Mouse (Mus musculus) left cerebral cortex, postnatal 4 days (tissue): ENCODE data around the gene Npr2. TPM values are rescaled to one million over a fixed set of nuclear protein-coding genes. Genes with fewer than 3 reads are reported as not detected.

Source experiments
- DNase-seq: peaks from one replicate; pipeline ENCODE4 v3.0.0-alpha.2; 2022
- intact Hi-C: fragments of 180-260 bp; cut with DNase I; formaldehyde crosslinking; loops from one replicate; pipeline ENCODE4 v1.15.1; 2025
- total RNA-seq, 2 experiments: library from RNA; stranded (reverse); gene quantifications; 2 replicates each; pipeline ENCODE4 v1.2.3; 2021

Npr2 gene
- total RNA-seq, 2 experiments from 2014 or later: 56.5 to 65.2 TPM

GRCm38 (mm10) chr4:43620146-43620778, 11.5 kb upstream of the Npr2 start:
- DNase-seq: no peak
- intact Hi-C loops: no loop called here

- intact Hi-C loops: loop anchor here (5.0 kb wide), 1 partner anchor 233 kb away; no protein-coding TSS in a partner anchor
- DNase-seq: peak; percentile 31
Measured at GRCm38 (mm10) chr4:43629106-43629817, 2.5 kb upstream of the Npr2 start.

GRCm38 (mm10) chr4:43630030-43630581, 1.6 kb upstream of the Npr2 start:
- DNase-seq: peak; percentile 84
- intact Hi-C loops: loop anchor here (5.0 kb wide), 1 partner anchor 112 kb away; no protein-coding TSS in a partner anchor

GRCm38 (mm10) chr4:43630671-43631045, 1.1 kb upstream of the Npr2 start:
- DNase-seq: no peak
- intact Hi-C loops: loop anchor here (5.0 kb wide), 1 partner anchor 112 kb away; no protein-coding TSS in a partner anchor

GRCm38 (mm10) chr4:43631956-43632920, 503 bp downstream of the Npr2 start:
- peak; percentile 31 for DNase-seq
- intact Hi-C loops: loop anchor here (5.0 kb wide), 1 partner anchor 110 kb away; no protein-coding TSS in a partner anchor

GRCm38 (mm10) chr4:43633296-43633695, 1.6 kb downstream of the Npr2 start:
- DNase-seq: peak; percentile 21
- intact Hi-C loops: loop anchor here (5.0 kb wide), 1 partner anchor 109 kb away; no protein-coding TSS in a partner anchor

GRCm38 (mm10) chr4:43633736-43634135, 2.0 kb downstream of the Npr2 start:
- DNase-seq: no peak
- intact Hi-C loops: loop anchor here (5.0 kb wide), 1 partner anchor 109 kb away; no protein-coding TSS in a partner anchor

- no peak for DNase-seq
Measured at GRCm38 (mm10) chr4:43634621-43635374, 3.1 kb downstream of the Npr2 start.

GRCm38 (mm10) chr4:43636751-43637150, 5.0 kb downstream of the Npr2 start:
- intact Hi-C loops: no loop called here
- no peak for DNase-seq

More at GRCm38 (mm10) chr4:43634621-43635374, 3.1 kb downstream of the Npr2 start:
- intact Hi-C loops: loop anchor here (5.0 kb wide), 1 partner anchor 108 kb away; no protein-coding TSS in a partner anchor

- intact Hi-C loops: no loop called here
- DNase-seq: no peak
Measured at GRCm38 (mm10) chr4:43640076-43640475, 8.3 kb downstream of the Npr2 start.

GRCm38 (mm10) chr4:43640491-43640890, 8.8 kb downstream of the Npr2 start:
- DNase-seq: no peak
- intact Hi-C loops: no loop called here

GRCm38 (mm10) chr4:43649783-43650182, 18.0 kb downstream of the Npr2 start:
- no peak for DNase-seq
- intact Hi-C loops: no loop called here

GRCm38 (mm10) chr4:43652726-43653125, 21.0 kb downstream of the Npr2 start:
- intact Hi-C loops: no loop called here
- no peak for DNase-seq

- peak; percentile 28 for DNase-seq
- intact Hi-C loops: no loop called here
Measured at GRCm38 (mm10) chr4:43653161-43654015, 21.7 kb downstream of the Npr2 start, which contains the start of gene Spag8. Spag8 (minus strand) TSS chr4:43653594.

- intact Hi-C loops: no loop called here
- DNase-seq: no peak
Measured at GRCm38 (mm10) chr4:43655656-43656338, 24.1 kb downstream of the Npr2 start.

GRCm38 (mm10) chr4:43656339-43657109, 24.8 kb downstream of the Npr2 start, which contains the start of gene Hint2:
Hint2 (minus strand) TSS chr4:43656466.
- intact Hi-C loops: no loop called here
- DNase-seq: peak; percentile 96

GRCm38 (mm10) chr4:43657146-43657545, 25.4 kb downstream of the Npr2 start:
- intact Hi-C loops: no loop called here

More at GRCm38 (mm10) chr4:43657146-43657545, 25.4 kb downstream of the Npr2 start:
- no peak for DNase-seq
